Mouse (Mus musculus) large intestine, adult 2 months (tissue): ENCODE results near the gene Cacna2d3. TPM values are rescaled to one million over a fixed set of nuclear protein-coding genes. Genes with fewer than 3 reads are reported as not detected.

Experiments used
- DNase-seq: peaks from one replicate; pipeline ENCODE4 v3.0.0-alpha.2; 2012; ENCODE audit warnings: low read depth, low spot score
- WGBS: fragments of 180-500 bp; shearing (Covaris S2); methylation state at CpG from one replicate; pipeline ENCODE4 v1.1.7; 2018; 5-methylcytosine and 5-hydroxymethylcytosine counted together
- polyA plus RNA-seq: library from polyadenylated mRNA; depleted of rRNA; stranded (reverse); fragments of >200 nt; gene quantifications from 2 replicates; pipeline ENCODE4 v1.2.3, GENCODE M21; 2012

Gene Cacna2d3
- polyA plus RNA-seq, 1 experiment = 1.6 TPM

DNA sequence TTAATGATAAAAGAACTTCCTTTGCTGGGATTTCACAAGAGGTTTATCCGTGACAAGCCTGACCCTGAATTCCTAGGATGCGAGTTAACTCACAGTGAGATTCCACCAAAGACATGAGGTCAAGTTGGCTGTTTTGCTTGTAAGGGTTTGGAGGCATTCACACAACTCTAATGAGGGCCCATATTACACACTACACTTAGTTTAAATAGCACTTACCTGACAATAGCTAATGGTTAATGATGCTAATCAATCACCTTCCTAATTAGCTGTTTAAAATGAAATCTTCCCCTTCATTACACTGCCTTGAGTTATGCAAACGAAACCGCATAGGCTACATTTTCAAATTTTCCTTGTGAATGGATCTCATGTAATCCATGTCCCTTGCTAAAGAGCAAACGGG lies 683.4 kb downstream of the Cacna2d3 start:
- WGBS = 79% methylated on average over 5 of the region's 5 CpGs
- no peak for DNase-seq

DNA sequence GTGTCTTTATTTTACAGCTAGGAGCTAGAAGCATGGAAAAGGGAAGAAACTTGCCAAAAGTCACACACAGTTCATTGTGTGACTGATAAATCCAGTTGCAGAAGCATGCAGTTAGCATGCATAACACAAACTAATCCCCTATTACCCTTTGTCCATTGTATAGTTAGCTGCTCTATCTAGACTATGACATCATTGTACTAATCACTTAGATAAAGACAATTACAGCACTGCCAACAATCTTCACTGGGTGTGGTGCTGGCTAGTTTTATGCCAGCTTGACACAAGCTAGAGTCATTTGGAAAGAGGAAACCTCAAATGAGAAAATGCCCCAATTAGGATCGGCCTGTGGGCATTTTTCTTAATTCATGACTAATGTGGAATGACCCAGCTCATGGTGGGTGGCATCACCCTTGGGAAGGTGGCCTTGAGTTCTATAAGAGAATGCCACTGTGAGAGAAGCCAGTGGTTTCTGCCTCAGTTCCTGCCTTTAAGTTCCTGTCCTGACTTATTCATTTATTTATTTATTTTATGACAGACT lies 689.7 kb downstream of the Cacna2d3 start:
- 69% methylated on average over 1 of the region's 1 CpGs for WGBS

DNA sequence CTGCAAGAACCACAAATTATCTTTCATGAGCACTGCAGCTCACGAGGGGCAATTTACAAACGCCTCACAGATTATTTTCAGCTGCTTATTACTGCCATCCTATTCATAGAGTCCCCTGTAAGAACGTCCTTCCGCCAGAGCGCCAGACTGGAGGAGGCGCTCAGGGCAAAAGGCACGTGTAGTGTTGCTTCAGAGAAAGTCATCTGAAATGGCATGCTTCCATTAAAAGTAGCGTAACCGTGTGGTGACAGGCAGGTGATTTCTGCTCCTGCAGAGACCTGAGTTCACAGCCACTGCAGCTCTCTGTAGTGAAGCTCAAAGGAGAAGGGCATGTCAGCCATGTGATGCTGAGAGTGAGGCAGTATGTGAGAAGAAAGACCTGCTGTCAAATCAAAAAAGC lies 691.1 kb downstream of the Cacna2d3 start:
- 73% methylated on average over 9 of the region's 9 CpGs for WGBS
- no peak for DNase-seq

More for the DNA sequence above, 689.7 kb downstream of the Cacna2d3 start:
- no peak for DNase-seq

DNA sequence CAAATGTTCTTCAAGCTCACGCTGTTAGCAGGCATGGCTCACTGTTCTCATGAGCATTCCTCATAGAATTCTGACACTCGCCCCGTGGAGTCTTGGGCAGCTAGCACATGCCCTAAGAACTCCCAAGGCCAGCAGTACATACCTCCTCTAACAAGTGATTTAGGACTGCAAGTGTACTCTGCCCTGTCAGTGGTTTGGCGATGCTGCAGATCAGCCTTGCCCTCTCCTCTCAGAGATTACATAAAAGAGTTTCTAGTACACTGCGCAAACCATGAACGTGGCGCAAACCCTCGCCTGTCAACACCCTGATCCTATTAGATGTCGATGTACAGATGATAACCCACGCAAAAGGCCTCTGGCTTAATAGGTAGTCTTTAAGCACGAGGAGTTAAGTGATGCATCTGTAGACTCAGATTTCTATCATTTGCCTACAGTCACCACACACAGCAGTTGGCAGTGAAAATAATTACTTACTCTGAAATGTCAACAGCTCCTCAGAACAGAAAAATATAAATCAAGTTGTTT lies 691.7 kb downstream of the Cacna2d3 start:
- DNase-seq = no peak

DNA sequence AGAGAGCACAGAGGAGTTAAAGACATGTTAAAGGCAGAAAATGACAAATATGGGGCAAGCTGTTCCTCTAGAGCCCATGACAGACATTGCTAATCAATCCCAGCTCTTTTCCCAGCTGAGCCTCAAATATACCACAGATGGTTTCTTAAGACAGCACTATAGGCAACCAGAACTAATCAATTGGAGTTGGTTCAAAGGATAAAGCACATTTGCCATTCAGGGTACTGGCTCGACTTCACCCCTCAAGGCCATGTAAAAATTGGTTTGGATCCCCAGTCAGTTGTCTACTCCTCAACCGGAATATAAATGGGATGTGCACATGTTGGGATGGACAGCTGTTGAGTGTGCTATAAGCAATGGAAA lies 692.6 kb downstream of the Cacna2d3 start:
- 73% methylated on average over 2 of the region's 2 CpGs for WGBS
- DNase-seq = no peak

More for the DNA sequence above, 691.7 kb downstream of the Cacna2d3 start:
- WGBS = 81% methylated on average over 11 of the region's 11 CpGs

DNA sequence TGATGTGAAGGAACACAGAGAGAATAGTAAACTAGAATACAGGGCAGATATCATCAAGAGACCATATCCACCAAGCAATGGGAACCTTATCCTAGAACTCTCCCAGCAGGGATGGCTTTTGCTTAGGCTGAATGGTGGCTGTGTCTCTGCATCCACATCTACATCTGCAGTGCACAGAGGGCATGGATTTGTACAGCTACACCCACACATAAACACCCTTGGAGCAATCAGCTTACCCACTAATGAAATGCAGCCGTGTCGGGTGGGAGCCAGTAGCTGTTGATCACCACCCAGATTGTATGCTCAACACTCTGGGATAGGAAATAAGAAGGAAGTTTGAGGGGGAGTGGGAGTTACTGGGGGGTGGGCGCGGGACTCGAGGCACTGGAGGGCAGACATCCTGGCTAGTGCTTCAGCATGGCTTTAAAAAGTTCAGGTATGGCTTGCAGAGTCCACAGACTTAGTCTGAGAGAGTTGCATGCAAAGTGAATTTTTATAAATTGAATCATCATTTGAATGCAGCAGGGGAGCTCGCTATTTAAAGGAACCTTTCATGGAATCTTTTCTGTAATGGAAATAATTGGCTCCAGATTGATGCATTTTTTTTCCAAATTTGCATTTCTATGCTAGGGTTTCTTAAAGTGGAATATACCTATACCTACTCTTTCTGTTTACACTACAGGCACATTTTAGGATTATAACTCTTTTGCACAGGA lies 693.1 kb downstream of the Cacna2d3 start:
- no peak for DNase-seq
- WGBS = 84% methylated on average over 6 of the region's 6 CpGs

DNA sequence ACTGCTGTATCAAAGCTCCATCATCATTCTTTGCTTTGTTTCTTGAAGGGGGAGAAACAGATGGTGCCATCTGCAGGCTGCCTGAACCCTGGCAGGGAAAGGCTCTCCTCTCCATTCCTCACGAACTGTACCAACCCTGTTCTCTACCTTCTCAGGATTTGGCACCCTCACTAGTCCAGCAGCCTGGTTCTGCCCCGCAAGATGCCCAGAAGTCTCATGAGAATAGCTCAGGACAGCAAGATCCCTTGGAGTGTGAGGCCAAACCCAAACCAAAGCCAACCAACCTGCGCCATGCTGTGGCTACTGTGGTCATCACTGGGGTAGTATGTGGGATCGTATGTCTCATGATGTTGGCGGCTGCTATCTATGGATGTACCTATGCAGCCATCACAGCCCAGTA lies 694.4 kb downstream of the Cacna2d3 start:
- WGBS = 79% methylated on average over 5 of the region's 5 CpGs
- DNase-seq = no peak

DNA sequence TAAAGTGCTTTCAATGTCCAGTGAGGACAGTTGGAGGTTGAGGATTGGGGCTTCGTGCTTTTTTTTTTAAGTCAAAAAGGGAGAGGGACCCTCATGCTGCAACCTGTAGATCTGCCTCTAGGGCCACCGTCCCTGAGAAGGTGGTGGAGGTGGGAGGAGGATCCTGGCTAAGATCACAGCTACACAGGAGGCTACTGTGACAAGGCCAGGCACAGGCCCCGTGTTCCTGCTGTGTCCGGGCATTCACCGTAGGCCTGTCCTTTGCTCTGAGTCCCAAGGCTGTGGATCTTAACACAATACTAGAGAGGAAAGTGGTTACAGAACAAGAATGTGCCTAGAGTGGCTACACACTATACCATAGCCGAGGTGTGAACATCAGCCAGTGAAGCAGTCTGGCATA lies 696.3 kb downstream of the Cacna2d3 start:
- 77% methylated on average over 6 of the region's 6 CpGs for WGBS

DNA sequence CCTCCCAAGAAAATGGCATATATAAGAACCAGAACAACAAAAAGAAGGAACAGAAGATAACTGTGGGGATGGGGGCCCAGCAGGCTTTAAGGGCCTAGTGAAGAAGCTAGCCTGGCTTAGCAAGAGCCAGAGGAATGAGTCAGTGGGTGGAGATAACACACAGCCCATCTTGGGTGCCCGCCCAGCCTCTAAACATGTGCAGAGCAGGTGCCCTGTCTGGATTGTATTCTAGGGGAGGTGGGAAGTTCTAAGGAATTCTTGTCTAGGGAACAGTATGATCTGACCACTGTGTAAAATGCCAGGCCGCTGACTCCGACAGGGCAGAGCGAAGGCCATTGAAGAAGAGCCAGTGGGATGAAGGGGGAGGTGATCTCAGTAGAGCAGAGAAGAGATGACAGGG lies 698.4 kb downstream of the Cacna2d3 start:
- no peak for DNase-seq
- WGBS = 94% methylated on average over 4 of the region's 4 CpGs

More for the DNA sequence above, 696.3 kb downstream of the Cacna2d3 start:
- no peak for DNase-seq

DNA sequence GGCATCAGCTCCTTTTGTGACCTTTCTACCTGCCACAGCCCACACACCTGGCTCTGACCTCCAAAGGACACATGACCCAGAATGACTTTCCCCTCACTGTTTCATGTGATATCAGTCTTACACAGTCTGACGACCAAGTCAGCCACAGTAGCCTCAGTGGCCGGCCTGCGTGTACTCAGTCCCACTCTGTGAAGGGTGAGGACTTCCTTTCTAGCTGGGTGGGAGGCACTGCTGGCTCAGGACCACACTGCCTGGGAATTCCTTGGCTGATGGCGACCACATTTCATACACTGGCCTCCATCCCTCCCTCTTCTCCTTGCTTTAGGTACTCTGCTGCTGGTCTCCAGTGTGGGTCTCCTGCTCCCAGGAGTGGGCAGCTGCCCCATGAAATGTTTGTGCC lies 700.4 kb downstream of the Cacna2d3 start:
- DNase-seq = no peak
- 80% methylated on average over 4 of the region's 4 CpGs for WGBS

DNA sequence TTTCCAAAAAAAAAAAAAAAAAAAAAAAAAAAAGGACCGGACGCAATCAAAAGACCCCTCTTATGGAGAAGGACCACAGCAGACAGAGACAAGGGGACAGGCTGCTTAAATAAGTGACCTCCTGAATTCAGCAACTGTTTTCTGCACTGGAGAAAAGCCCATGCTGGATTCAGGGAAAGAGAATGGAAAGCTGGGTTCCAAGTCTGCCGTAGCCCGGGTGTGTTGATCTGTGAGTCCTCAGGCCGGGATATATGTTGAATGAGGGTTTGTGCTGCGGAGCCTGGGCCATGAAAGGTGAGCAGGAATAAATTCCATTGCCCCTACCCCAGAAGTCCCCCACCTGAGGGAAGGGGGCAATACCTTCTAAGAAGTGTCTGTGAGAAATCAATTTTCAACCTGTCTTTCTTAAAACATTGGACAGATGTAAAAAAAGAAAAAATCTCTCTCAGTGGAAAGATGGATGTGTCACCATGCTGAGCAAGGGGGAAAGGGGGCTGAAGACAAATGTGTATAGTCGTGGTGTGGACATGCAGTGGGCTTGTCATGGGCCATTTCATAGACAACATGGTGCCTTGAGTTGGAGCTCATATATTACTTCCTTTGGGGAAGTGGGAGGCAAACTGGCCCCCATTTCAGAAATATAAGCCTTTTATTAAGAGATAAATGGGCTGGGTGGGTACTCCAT lies 703.2 kb downstream of the Cacna2d3 start:
- DNase-seq = no peak
- 59% methylated on average over 7 of the region's 7 CpGs for WGBS

DNA sequence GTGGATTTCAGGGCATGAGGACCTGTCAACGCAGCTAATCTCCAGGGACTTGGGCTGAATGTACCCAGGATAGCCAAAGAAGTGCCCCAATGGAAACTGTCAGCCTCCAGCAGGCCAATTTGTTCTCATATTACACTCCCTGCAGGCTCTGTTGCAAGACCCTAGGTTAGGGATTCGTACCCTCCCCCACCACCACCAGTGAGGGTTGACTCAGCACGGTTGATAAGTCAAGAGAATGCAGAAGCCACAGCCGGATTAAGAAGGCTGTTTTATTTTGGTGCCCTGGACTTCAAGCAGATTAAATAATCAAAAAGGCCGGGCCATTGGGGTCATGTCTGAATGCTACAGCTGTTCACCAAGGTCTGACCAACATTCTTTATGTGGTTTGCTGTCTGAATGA lies 703.8 kb downstream of the Cacna2d3 start, which contains the start of gene Lrtm1:
TSS of gene Lrtm1 (plus strand) at position 326 of the 400 bp plus-strand sequence.
- 35% methylated on average over 5 of the region's 5 CpGs for WGBS
- DNase-seq = no peak

DNA sequence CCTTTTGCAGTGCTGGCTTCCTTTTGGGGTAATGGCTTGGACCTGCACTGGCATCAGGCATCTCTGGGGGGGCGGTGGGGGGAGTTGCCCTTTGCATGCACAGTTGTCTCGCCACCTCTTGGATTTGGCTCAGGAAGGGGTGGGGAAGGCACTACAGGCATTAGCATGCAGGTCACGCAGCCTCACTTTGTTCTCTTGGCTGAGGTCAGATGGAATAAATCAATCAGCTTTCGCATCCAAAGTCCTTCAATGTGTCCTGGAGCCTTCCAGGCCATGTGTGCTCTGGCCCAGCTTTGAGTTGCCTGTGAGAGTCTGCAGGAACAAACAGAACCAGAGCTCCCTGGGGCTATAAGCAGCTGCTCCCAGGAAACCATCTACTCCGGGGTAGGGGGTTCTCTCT lies 705.8 kb downstream of the Cacna2d3 start:
- no peak for DNase-seq
- 61% methylated on average over 5 of the region's 5 CpGs for WGBS

DNA sequence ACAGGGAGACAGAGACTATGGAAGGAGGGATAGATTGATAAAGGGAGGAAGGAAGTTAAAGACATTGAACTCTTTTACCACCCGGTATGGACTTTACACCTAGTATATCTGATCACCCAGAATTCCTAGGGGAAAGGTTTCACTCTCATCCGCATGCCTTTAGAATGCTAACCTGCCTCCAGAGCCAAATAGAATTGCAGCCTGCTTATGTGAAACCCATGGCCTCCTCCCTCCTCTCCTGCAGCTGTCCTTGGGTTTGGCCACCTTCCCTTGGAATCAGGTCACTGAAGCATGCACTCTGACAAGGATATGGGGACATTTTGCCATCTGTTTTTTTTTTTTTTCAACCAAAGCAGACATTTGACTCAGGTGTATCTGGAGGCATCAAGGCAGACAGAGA lies 707.0 kb downstream of the Cacna2d3 start:
- no peak for DNase-seq
- 49% methylated on average over 2 of the region's 2 CpGs for WGBS

DNA sequence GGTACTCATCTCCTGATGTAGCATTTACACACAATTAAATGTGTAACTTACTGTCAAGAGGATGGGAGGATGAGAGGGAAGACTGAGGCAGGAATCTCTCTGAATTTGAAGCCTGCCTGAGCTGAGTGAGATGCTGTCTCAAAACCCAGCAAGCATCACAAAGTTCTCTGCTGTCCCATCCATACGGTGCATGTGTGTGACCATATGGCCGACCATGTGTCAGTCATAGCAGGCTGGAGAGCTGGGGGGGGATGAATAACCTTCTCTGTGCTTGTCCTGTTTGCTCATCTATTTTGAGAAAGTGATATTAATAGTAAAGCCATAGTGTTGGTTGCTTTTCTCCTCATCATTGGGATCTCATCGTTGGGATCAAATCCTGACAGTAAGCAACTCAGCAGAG lies 708.5 kb downstream of the Cacna2d3 start:
- WGBS = 87% methylated on average over 3 of the region's 3 CpGs
- no peak for DNase-seq

DNA sequence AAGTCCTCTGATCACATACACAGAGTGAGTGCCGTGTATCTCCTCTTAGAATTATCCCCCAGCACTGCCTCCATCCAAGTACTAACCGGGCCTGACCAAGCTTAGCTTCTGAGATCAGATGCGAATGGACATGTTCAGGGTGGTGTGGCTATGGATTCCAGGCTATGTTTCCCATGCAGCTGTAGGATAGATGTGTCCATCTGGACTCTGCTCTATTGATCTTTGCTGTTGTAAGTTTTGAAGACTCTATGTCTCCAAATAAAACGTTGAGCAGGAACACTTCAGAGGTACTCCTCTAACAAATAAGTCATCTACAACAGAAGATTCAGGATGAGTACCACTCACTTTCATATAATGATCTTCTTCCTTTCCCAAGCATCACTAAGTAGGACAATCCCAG lies 712.0 kb downstream of the Cacna2d3 start:
- 83% methylated on average over 4 of the region's 4 CpGs for WGBS
- DNase-seq = no peak

DNA sequence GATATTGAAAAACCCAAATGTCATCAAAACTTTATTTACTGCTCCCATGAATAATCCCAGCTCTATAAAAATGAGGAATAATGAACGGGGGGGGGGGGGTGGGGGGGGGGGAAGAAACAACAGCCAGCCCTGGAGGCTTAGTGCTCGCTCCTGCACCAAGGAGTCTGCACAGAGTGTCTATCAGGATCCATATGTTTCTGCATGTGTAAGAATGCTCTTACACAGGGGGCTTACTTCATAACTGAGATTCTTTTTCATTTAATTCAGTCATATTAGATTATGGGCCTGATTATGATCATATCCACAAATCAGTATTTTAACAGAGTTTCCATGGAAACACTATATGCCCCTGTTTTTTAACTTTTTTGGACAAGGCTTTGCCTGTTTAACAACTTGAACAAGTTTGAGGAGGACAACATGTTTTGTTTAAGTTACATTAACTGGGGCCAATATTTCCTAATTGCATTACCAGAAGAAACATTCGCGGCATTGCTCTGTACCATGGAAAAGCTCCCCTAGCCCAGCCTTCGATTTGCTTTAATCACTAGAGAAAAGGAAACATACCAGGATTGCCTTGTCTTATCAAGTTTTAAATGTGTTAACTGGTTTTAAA lies 716.3 kb downstream of the Cacna2d3 start:
- DNase-seq = no peak
- 81% methylated on average over 5 of the region's 5 CpGs for WGBS

DNA sequence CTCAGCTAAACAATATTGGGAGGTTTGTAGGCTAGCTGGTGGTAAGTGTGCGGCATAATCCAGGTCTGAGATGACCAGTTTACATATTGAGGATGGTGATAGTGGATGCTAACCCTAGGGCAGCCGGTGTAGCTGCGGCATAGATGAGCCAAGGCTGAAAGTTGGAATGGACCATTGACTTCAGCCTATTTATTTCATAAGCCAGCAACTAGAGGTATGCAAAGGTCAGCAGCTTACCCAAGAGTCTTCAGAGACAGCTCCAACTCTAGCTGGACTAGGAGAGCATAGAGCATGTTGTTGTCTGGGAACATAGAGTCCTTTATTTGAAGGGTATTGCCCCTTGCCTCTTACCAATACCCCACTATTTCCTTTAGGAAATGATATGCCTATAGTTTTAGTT lies 725.1 kb downstream of the Cacna2d3 start:
- no peak for DNase-seq
- 94% methylated on average over 3 of the region's 3 CpGs for WGBS

DNA sequence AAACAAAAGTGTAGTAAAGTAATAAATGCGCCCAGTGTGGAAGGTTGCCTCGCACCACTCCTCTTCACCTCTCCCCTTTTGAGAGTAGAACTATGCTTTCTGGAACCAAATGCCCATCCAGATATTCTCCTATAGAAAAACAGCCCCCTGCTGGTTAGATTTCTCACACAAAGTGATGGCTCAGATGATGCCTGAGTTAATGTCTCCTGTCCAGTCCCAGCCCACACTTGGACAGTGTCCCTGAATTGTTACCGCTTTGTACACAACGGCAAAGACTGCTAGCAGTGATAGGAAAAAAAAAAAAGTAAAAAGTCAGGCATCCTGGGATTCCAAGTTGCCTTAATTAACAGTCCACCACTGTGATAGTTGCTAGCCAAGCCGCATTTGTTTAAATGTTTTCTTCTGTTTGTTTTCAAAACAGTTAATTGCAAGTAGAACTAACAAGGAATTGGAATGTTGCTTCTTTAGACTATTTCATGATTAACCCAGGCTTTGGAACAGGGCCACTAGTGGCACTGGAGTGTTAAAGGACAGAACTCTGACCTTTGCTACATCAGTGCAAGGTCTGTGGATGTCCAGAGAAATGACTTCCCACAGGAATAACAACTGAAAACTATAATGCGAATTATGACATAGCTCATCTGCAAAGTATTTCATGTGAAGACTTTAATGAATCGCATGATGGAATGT lies 733.3 kb downstream of the Cacna2d3 start:
- DNase-seq = no peak
- 66% methylated on average over 7 of the region's 7 CpGs for WGBS

DNA sequence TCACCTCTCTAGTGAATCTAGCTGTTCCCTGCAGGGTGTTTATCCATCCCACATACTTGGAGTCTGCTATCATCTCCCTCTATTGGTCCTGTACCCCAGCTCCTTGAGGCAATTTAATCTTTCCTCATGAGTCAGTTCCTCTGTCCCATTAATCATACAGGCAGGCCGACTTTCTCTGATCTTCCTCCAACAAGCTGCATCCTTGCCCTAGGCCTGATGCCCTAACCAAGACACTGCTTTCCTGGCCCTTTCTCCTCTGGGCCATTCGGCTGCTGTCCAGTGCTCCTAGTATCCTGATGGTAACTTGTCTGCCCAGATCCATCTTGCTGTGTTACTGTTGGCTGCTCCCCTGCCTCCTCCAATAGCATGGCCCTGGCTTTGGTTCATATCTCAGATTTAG lies 737.4 kb downstream of the Cacna2d3 start:
- no peak for DNase-seq
- 60% methylated on average over 2 of the region's 2 CpGs for WGBS
